Mouse (Mus musculus) brain, embryonic 14.5 days (tissue): ENCODE data around the gene Btnl2.

Source experiments
- CTCF ChIP-seq: fragments of 200-500 bp; IDR thresholded peaks from 2 replicates; pipeline ENCODE4 v1.5.1; 2012; ENCODE audit warnings: inconsistent platforms, mild to moderate bottlenecking, moderate library complexity, borderline replicate concordance; ENCODE audit not compliant: insufficient read depth, insufficient read length; ENCODE audit errors: extremely low read depth
- POLR2A ChIP-seq: fragments of 200-500 bp; IDR thresholded peaks from 2 replicates; pipeline ENCODE4 v1.6.1; 2012; ENCODE audit warnings: mild to moderate bottlenecking, inconsistent platforms, borderline replicate concordance; ENCODE audit not compliant: poor library complexity, insufficient read depth, insufficient read length, severe bottlenecking; ENCODE audit errors: extremely low read depth

GRCm38 (mm10) chr17:34386656-34387055, 32.0 kb downstream of the Btnl2 start:
- TF ChIP-seq POLR2A, result no peak
- no peak for TF ChIP-seq CTCF
